Mouse (Mus musculus) stomach, postnatal 0 days (tissue): ENCODE data around the gene Pi4k2a.

Source experiments
- CTCF ChIP-seq: IDR thresholded peaks from 2 replicates; pipeline ENCODE4 v1.5.1; 2016; ENCODE audit warnings: antibody characterized with exemption, low read depth, mild to moderate bottlenecking, moderate library complexity
- EP300 ChIP-seq: optimal IDR thresholded peaks from 2 replicates; pipeline ENCODE3; 2016; ENCODE audit warnings: antibody characterized with exemption

- TF ChIP-seq CTCF (no peak), EP300 (no peak)
Measured at GRCm38 (mm10) chr19:42163764-42164163, 73.5 kb downstream of the Pi4k2a start, which contains the start of gene Zfyve27.
